Mouse (Mus musculus) right cerebral cortex, postnatal 10 days (tissue): ENCODE results near the gene Polr2f.
A peak's percentile ranks its signal among the peaks of the same experiment; 100 is the strongest.

Experiments
- DNase-seq, 2 experiments: peaks; one replicate each; pipeline ENCODE4 v3.0.0; 2021; ENCODE audit warnings: low spot score in 2 of 2

The Polr2f gene

GRCm38 (mm10) chr15:79155572-79155971 is 14.8 kb downstream of the Polr2f start:
- no peak for DNase-seq

- no peak for DNase-seq
Observed at GRCm38 (mm10) chr15:79162301-79162700, 21.5 kb downstream of the Polr2f start.

GRCm38 (mm10) chr15:79162822-79163221 is 22.0 kb downstream of the Polr2f start:
- DNase-seq = no peak

GRCm38 (mm10) chr15:79164251-79164650 is 23.4 kb downstream of the Polr2f start:
- DNase-seq = no peak

GRCm38 (mm10) chr15:79165140-79165539 is 24.3 kb downstream of the Polr2f start, which contains the start of gene Sox10:
Gene Sox10 (minus strand): TSS chr15:79165240.
- DNase-seq = no peak

GRCm38 (mm10) chr15:79166712-79167111 is 25.9 kb downstream of the Polr2f start:
- no peak for DNase-seq

- no peak for DNase-seq
Observed at GRCm38 (mm10) chr15:79176905-79177304, 36.1 kb downstream of the Polr2f start.

GRCm38 (mm10) chr15:79185213-79185612 is 44.4 kb downstream of the Polr2f start:
- no peak for DNase-seq

- DNase-seq = no peak
Observed at GRCm38 (mm10) chr15:79187819-79188218, 47.0 kb downstream of the Polr2f start.

GRCm38 (mm10) chr15:79191426-79191825 is 50.6 kb downstream of the Polr2f start:
- no peak for DNase-seq

- peak in 1 of 2 experiments; percentile 46 for DNase-seq
Observed at GRCm38 (mm10) chr15:79192450-79192849, 51.6 kb downstream of the Polr2f start.

GRCm38 (mm10) chr15:79192885-79193845 is 52.4 kb downstream of the Polr2f start:
- DNase-seq = peak; percentile 76 to 79

GRCm38 (mm10) chr15:79194048-79194447 is 53.2 kb downstream of the Polr2f start:
- DNase-seq = no peak

- no peak for DNase-seq
Observed at GRCm38 (mm10) chr15:79194946-79195345, 54.1 kb downstream of the Polr2f start.

GRCm38 (mm10) chr15:79195492-79195891 is 54.7 kb downstream of the Polr2f start:
- DNase-seq = no peak

- no peak for DNase-seq
Observed at GRCm38 (mm10) chr15:79199390-79199976, 58.7 kb downstream of the Polr2f start.
